Mouse (Mus musculus): Measurements from ENCODE around the gene Wfikkn2. TPM values are rescaled to one million over a fixed set of nuclear protein-coding genes. Genes with fewer than 3 reads are reported as not detected.

Gene Wfikkn2
- total RNA-seq, 2 experiments from 2014 or later = 0.63 to 1.1 TPM

DNA sequence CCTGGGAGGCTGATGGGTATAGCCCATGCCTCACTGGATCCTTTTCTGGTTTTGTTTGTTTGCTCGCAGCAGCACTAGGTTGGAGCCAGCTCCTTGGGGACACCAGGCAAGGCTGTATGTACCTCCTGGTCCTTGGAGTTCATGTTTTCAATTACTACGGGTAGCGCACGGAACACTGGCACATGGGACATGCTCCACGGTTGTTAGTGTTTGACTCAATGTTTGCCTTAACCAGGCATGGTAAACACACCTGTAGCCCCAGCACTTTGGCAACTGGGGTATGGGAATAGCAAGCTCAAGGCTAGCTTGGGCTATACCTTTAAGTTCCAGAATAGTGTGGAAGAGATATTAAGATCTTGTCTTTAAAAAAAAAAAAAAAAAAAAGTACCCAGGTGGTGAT is 55.1 kb downstream of the Wfikkn2 start:
- no peak for DNase-seq

DNA sequence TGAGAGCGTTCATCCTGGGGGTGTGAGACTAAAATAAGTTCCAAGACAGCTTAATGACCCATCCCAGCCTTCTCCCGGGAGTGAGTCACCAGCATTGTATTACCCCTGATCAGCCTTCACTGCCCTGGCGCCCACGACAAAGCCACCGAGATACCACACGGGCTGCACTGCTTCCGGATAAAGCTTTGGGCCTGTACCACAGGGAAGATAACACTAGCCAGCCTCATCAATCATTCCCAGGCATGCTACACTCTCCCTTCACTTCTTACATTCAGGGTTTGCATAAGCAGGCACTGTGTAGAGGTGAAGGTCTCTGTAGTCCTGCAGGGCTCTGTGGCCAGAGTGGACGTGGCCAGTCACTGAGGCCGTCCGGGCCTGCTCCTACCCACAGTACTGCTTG is 56.2 kb downstream of the Wfikkn2 start:
- peak; percentile 46 for DNase-seq

Other genes starting within 250 kb of the Wfikkn2 start
- gene Spag9, start 249.9 kb downstream of the Wfikkn2 start, total RNA-seq (2021) = 100 to 1,000 TPM; 107 to 125 TPM
- 100 to 1,000 TPM; 111 to 183 TPM for gene Tob1, start 34.6 kb downstream of the Wfikkn2 start, total RNA-seq (2021)
- gene Gm21885, start 35.9 kb upstream of the Wfikkn2 start, total RNA-seq (2021) = not detected
- gene Luc7l3, start 76.0 kb upstream of the Wfikkn2 start, total RNA-seq (2021) = 10 to 100 TPM; 48.8 to 77.4 TPM
- 100 to 1,000 TPM; 110 to 130 TPM for gene Ankrd40, start 82.0 kb upstream of the Wfikkn2 start, total RNA-seq (2021)
- gene Abcc3, start 147.0 kb upstream of the Wfikkn2 start, total RNA-seq (2021) = 1 to 10 TPM; 6.4 to 8.3 TPM
- gene Cacna1g, start 228.2 kb upstream of the Wfikkn2 start, total RNA-seq (2021) = 1 to 10 TPM; 2.1 to 2.8 TPM
- gene Spata20, start 240.2 kb upstream of the Wfikkn2 start, total RNA-seq (2021) = not detected